Mouse (Mus musculus) stomach, postnatal 0 days (tissue): ENCODE data around the gene Rhd. TPM values are rescaled to one million over a fixed set of nuclear protein-coding genes. Genes with fewer than 3 reads are reported as not detected.

Source experiments
- ATAC-seq: fragments of 200-750 bp; cut with Nextera tagmentation; 2 replicates; pipeline ENCODE4 v1.8.0; 2017; ENCODE audit not compliant: low FRiP score, low TSS enrichment
- DNase-seq: peaks from one replicate; pipeline ENCODE4 v3.0.0-alpha.2; 2016; ENCODE audit warnings: low spot score
- H3K27ac ChIP-seq: fragments of 300-500 bp; sonication (generic); replicated peaks from 2 replicates; pipeline ENCODE4 v1.5.1; 2014; ENCODE audit warnings: mild to moderate bottlenecking, control low read depth
- H3K27me3 ChIP-seq: fragments of 300-500 bp; sonication (generic); 2 replicates; pipeline ENCODE4 v1.6.1; 2014; ENCODE audit warnings: low read length; ENCODE audit not compliant: control insufficient read depth, insufficient read depth
- H3K36me3 ChIP-seq: fragments of 300-500 bp; sonication (generic); 2 replicates; pipeline ENCODE4 v1.6.1; 2014; ENCODE audit warnings: low read length, mixed read lengths; ENCODE audit not compliant: control insufficient read depth, insufficient read depth
- H3K4me1 ChIP-seq: fragments of 300-500 bp; sonication (generic); replicated peaks from 2 replicates; pipeline ENCODE4 v1.6.1; 2014; ENCODE audit warnings: antibody characterized with exemption; ENCODE audit not compliant: control insufficient read depth, insufficient read depth
- H3K4me2 ChIP-seq: fragments of 300-500 bp; sonication (generic); replicated peaks from 2 replicates; pipeline ENCODE4 v1.6.1; 2014; ENCODE audit warnings: low read depth, mild to moderate bottlenecking, control low read depth, moderate library complexity
- H3K4me3 ChIP-seq: fragments of 300-500 bp; sonication (generic); 2 replicates; pipeline ENCODE4 v1.5.1; 2014; ENCODE audit warnings: low read depth, low read length, control low read depth
- H3K9ac ChIP-seq: fragments of 300-500 bp; sonication (generic); 2 replicates; pipeline ENCODE4 v1.6.1; 2014; ENCODE audit warnings: mild to moderate bottlenecking, low read length, control low read depth, mixed read lengths
- H3K9me3 ChIP-seq: fragments of 300-500 bp; sonication (generic); 2 replicates; pipeline ENCODE4 v1.6.1; 2016; ENCODE audit warnings: low read length; ENCODE audit not compliant: control insufficient read depth
- CTCF ChIP-seq: IDR thresholded peaks from 2 replicates; pipeline ENCODE4 v1.5.1; 2016; ENCODE audit warnings: antibody characterized with exemption, low read depth, mild to moderate bottlenecking, moderate library complexity
- EP300 ChIP-seq: optimal IDR thresholded peaks from 2 replicates; pipeline ENCODE3; 2016; ENCODE audit warnings: antibody characterized with exemption
- WGBS: fragments of 180-500 bp; shearing (Covaris S2); extraction: QIAGEN DNeasy Blood & Tissue Kit; methylation state at CpG from one replicate; pipeline ENCODE4 v1.1.7; 2014; 5-methylcytosine and 5-hydroxymethylcytosine counted together
- polyA plus RNA-seq: library from polyadenylated mRNA; unstranded; fragments of >200 nt; fragmentation: Nextera tagmentation; extraction: Ambion mirVana; gene quantifications from 2 replicates; pipeline ENCODE4 v1.2.1, GENCODE M21; 2015

The Rhd gene
- polyA plus RNA-seq, 1 experiment from 2014 or later = 0.47 TPM

GRCm38 (mm10) chr4:134914864-134915209, 50.5 kb downstream of the Rhd start, which contains the start of gene Tmem50a:
Gene Tmem50a, minus strand, starts transcription at chr4:134915024.
- H3K9me3 ChIP-seq = no peaks in the 10 kb centered on the region
- peaks cover 3% of the 10 kb centered on the region; the same call in 1 of the 2 replicates for H3K4me1 ChIP-seq
- WGBS = under 1% methylated on average over 25 of the region's 25 CpGs
- DNase-seq = peak; percentile 96
- no peak for TF ChIP-seq EP300
- H3K4me3 ChIP-seq = peak within 1 kb of the TSS; percentile 90
- no peaks in the 10 kb centered on the region for H3K27me3 ChIP-seq
- no peaks in the 10 kb centered on the region for H3K36me3 ChIP-seq
- H3K4me2 ChIP-seq = peak within 1 kb of the TSS; percentile 70
- peak; percentile 93 for ATAC-seq
- peak within 1 kb of the TSS; percentile 87 for H3K9ac ChIP-seq
- peak within 1 kb of the TSS; percentile 98 for H3K27ac ChIP-seq

- Histone ChIP-seq H3K36me3 (no peaks in the 10 kb centered on the region), H3K4me2 (peak overlapping the region; percentile 70), H3K9me3 (no peaks in the 10 kb centered on the region), H3K9ac (peak overlapping the region; percentile 87; the same call in 1 of the 2 replicates), H3K27me3 (no peaks in the 10 kb centered on the region), H3K4me3 (peak overlapping the region; percentile 90), H3K27ac (peak overlapping the region; percentile 98), H3K4me1 (peaks cover 3% of the 10 kb centered on the region; the same call in 1 of the 2 replicates)
- DNase-seq = peak; percentile 33
- peak; percentile 44 for ATAC-seq
- no peak for TF ChIP-seq CTCF
- no peak for TF ChIP-seq EP300
- WGBS = 52% methylated on average over 14 of the region's 14 CpGs
These were observed 51.1 kb downstream of the Rhd start for GRCm38 (mm10) chr4:134915223-134916050.

DNA sequence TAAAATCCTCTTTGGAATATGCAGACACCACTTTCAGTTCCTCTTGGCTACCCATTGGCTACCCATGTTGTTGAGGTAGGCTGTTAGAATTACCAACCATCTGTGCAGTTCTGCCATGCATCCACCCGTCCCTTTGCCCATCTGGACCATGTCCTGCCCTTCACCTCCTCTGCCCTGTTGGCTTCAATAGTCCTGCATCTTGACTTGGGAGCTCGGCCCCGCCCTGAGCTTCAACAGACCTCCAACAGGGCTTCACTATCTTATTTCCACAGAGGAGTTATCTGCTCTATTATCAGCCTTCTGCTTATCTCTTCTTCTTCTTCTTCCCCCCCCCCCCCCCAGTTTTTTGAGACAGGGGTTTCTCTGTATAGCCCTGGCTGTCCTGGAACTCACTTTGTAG, 52.9 kb downstream of the Rhd start:
- H3K4me3 ChIP-seq = no peak overlapping the region
- H3K9me3 ChIP-seq = no peaks in the 10 kb centered on the region
- no peak overlapping the region for H3K4me2 ChIP-seq
- DNase-seq (no peak), ATAC-seq (no peak)
- WGBS = 79% methylated on average over 3 of the region's 3 CpGs
- no peaks in the 10 kb centered on the region for H3K36me3 ChIP-seq
- no peak overlapping the region for H3K27ac ChIP-seq
- H3K4me1 ChIP-seq = peaks cover 3% of the 10 kb centered on the region; the same call in 1 of the 2 replicates
- no peak for TF ChIP-seq CTCF
- H3K27me3 ChIP-seq = no peaks in the 10 kb centered on the region
- no peak overlapping the region for H3K9ac ChIP-seq

DNA sequence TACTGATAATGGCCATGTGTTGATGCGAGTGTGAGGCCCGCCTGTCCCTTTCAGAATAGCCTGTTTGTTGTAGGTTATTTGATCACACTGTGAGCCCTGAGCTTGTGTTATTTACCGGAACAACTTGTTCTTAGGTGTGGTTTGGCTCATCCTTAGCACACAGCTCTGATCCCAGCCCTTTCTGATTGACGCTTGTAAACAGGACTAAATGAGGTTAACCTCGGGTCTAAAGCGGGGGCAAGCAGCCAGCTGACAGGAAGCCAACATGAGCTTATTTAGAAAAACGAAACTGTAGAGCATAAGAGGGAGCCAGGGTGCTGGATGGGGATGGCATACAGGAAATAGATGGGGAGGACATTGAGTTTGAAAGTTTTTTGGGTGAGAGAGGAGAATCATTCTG, 54.0 kb downstream of the Rhd start:
- peaks cover 3% of the 10 kb centered on the region; the same call in 1 of the 2 replicates for H3K4me1 ChIP-seq
- no peaks in the 10 kb centered on the region for H3K27me3 ChIP-seq
- ATAC-seq (no peak), DNase-seq (no peak)
- 26% methylated on average over 7 of the region's 7 CpGs for WGBS
- H3K4me3 ChIP-seq = no peak overlapping the region
- no peaks in the 10 kb centered on the region for H3K36me3 ChIP-seq
- no peak overlapping the region for H3K9ac ChIP-seq
- no peak overlapping the region for H3K4me2 ChIP-seq
- H3K27ac ChIP-seq = 0 out of 2 replicates have a peak overlapping the region, but pooled peaks have one; percentile 35
- H3K9me3 ChIP-seq = no peaks in the 10 kb centered on the region
- TF ChIP-seq CTCF (no peak), EP300 (no peak)

- no peak for TF ChIP-seq CTCF
- TF ChIP-seq EP300 = no peak
- no peak for DNase-seq
These were observed 55.6 kb downstream of the Rhd start for GRCm38 (mm10) chr4:134919733-134920540.

More at GRCm38 (mm10) chr4:134919733-134920540, 55.6 kb downstream of the Rhd start:
- Histone ChIP-seq H3K27ac (no peak overlapping the region), H3K9ac (no peak overlapping the region), H3K36me3 (no peaks in the 10 kb centered on the region), H3K4me3 (no peak overlapping the region), H3K4me2 (no peak overlapping the region), H3K4me1 (peaks cover 3% of the 10 kb centered on the region; the same call in 1 of the 2 replicates), H3K27me3 (no peaks in the 10 kb centered on the region), H3K9me3 (no peaks in the 10 kb centered on the region)
- ATAC-seq = no peak
- 39% methylated on average over 12 of the region's 12 CpGs for WGBS
